Mouse (Mus musculus) adrenal gland, postnatal 10 days (tissue): Measurements from ENCODE around the gene Cgas. TPM values are rescaled to one million over a fixed set of nuclear protein-coding genes. Genes with fewer than 3 reads are reported as not detected.

ENCODE experiments used
- DNase-seq: peaks from one replicate; pipeline ENCODE4 v3.0.0; 2021; ENCODE audit warnings: mixed read lengths
- total RNA-seq, 2 experiments: library from RNA; stranded (reverse); gene quantifications; 2 replicates each; pipeline ENCODE4 v1.2.3; 2021

The Cgas gene
- total RNA-seq, 2 experiments from 2014 or later: 1.3 to 1.8 TPM

- DNase-seq: no peak
Measured at GRCm38 (mm10) chr9:78457026-78457425, 14.0 kb upstream of the Cgas start.

GRCm38 (mm10) chr9:78451382-78451781 lies 8.3 kb upstream of the Cgas start:
- no peak for DNase-seq

GRCm38 (mm10) chr9:78450404-78450803 lies 7.4 kb upstream of the Cgas start:
- DNase-seq: no peak

GRCm38 (mm10) chr9:78447973-78448873 lies 5.2 kb upstream of the Cgas start, which contains the start of the genes Mto1 and Gm17324:
Mto1 (plus strand) TSS chr9:78448208.
Gm17324 (minus strand) TSS chr9:78448786.
- peak; percentile 94 for DNase-seq

- no peak for DNase-seq
Measured at GRCm38 (mm10) chr9:78447606-78447972, 4.6 kb upstream of the Cgas start.

GRCm38 (mm10) chr9:78442237-78442578 lies 829 bp downstream of the Cgas start:
- no peak for DNase-seq

GRCm38 (mm10) chr9:78439426-78439825 lies 3.6 kb downstream of the Cgas start:
- no peak for DNase-seq

GRCm38 (mm10) chr9:78432471-78432870 lies 10.6 kb downstream of the Cgas start:
- no peak for DNase-seq

GRCm38 (mm10) chr9:78430486-78430885 lies 12.6 kb downstream of the Cgas start:
- DNase-seq: no peak

GRCm38 (mm10) chr9:78429551-78429950 lies 13.5 kb downstream of the Cgas start:
- DNase-seq: no peak

- no peak for DNase-seq
Measured at GRCm38 (mm10) chr9:78428870-78429432, 14.1 kb downstream of the Cgas start.

GRCm38 (mm10) chr9:78428185-78428584 lies 14.9 kb downstream of the Cgas start:
- no peak for DNase-seq

- no peak for DNase-seq
Measured at GRCm38 (mm10) chr9:78427362-78427781, 15.7 kb downstream of the Cgas start.

GRCm38 (mm10) chr9:78401596-78401995 lies 41.4 kb downstream of the Cgas start:
- no peak for DNase-seq

GRCm38 (mm10) chr9:78400570-78400969 lies 42.5 kb downstream of the Cgas start:
- DNase-seq: no peak

- no peak for DNase-seq
Measured at GRCm38 (mm10) chr9:78396517-78396916, 46.5 kb downstream of the Cgas start.

- DNase-seq: peak; percentile 33
Measured at GRCm38 (mm10) chr9:78395630-78396351, 47.2 kb downstream of the Cgas start, which contains the start of gene Ddx43. Ddx43 (plus strand) TSS chr9:78395777.

- no peak for DNase-seq
Measured at GRCm38 (mm10) chr9:78395244-78395629, 47.8 kb downstream of the Cgas start.

- DNase-seq: no peak
Measured at GRCm38 (mm10) chr9:78394602-78395001, 48.4 kb downstream of the Cgas start.

GRCm38 (mm10) chr9:78393741-78394140 lies 49.3 kb downstream of the Cgas start:
- no peak for DNase-seq

GRCm38 (mm10) chr9:78389981-78390380 lies 53.1 kb downstream of the Cgas start:
- DNase-seq: no peak

- no peak for DNase-seq
Measured at GRCm38 (mm10) chr9:78386947-78387346, 56.1 kb downstream of the Cgas start.

- DNase-seq: no peak
Measured at GRCm38 (mm10) chr9:78385893-78386292, 57.1 kb downstream of the Cgas start.
